Mouse (Mus musculus) embryonic facial prominence, embryonic 15.5 days (tissue): ENCODE measurements around the gene Grm4. TPM values are rescaled to one million over a fixed set of nuclear protein-coding genes. Genes with fewer than 3 reads are reported as not detected.

Experiments used
- ATAC-seq: fragments of 200-750 bp; cut with Nextera tagmentation; 2 replicates; pipeline ENCODE4 v1.8.0; 2017; ENCODE audit warnings: low read depth, moderate TSS enrichment; ENCODE audit not compliant: insufficient number of reproducible peaks, low FRiP score, low TSS enrichment
- H3K27ac ChIP-seq: fragments of 300-500 bp; sonication (generic); replicated peaks from 2 replicates; pipeline ENCODE4 v1.5.1; 2015; ENCODE audit warnings: mild to moderate bottlenecking, inconsistent platforms
- H3K27me3 ChIP-seq: fragments of 300-500 bp; sonication (generic); 2 replicates; pipeline ENCODE4 v1.6.1; 2015; ENCODE audit warnings: inconsistent platforms
- H3K36me3 ChIP-seq: fragments of 300-500 bp; sonication (generic); 2 replicates; pipeline ENCODE4 v1.6.1; 2015; ENCODE audit warnings: mild to moderate bottlenecking, inconsistent platforms
- H3K4me1 ChIP-seq: fragments of 300-500 bp; sonication (generic); 2 replicates; pipeline ENCODE4 v1.6.1; 2015; ENCODE audit warnings: inconsistent platforms
- H3K4me2 ChIP-seq: fragments of 300-500 bp; sonication (generic); replicated peaks from 2 replicates; pipeline ENCODE4 v1.6.1; 2015; ENCODE audit warnings: mild to moderate bottlenecking, inconsistent platforms
- H3K4me3 ChIP-seq: fragments of 300-500 bp; sonication (generic); replicated peaks from 2 replicates; pipeline ENCODE4 v1.5.1; 2015; ENCODE audit warnings: mild to moderate bottlenecking, inconsistent platforms
- H3K9ac ChIP-seq: fragments of 300-500 bp; sonication (generic); 2 replicates; pipeline ENCODE4 v1.6.1; 2015; ENCODE audit warnings: inconsistent platforms
- H3K9me3 ChIP-seq: fragments of 300-500 bp; sonication (generic); replicated peaks from 2 replicates; pipeline ENCODE4 v1.6.1; 2016; ENCODE audit warnings: inconsistent platforms
- WGBS: fragments of 180-500 bp; shearing (Covaris S2); methylation state at CpG from one replicate; pipeline ENCODE4 v1.1.7; 2015; 5-methylcytosine and 5-hydroxymethylcytosine counted together
- polyA plus RNA-seq: library from polyadenylated mRNA; unstranded; fragments of >200 nt; fragmentation: Nextera tagmentation; extraction: Ambion mirVana; gene quantifications from 2 replicates; pipeline ENCODE4 v1.2.1, GENCODE M21; 2015

The Grm4 gene
- polyA plus RNA-seq, 1 experiment from 2014 or later = 0.85 TPM

GRCm38 (mm10) chr17:27409006-27409405 is 112.2 kb downstream of the Grm4 start:
- no peak for ATAC-seq
- H3K9me3 ChIP-seq = no peaks in the 10 kb centered on the region
- no peak overlapping the region for H3K4me2 ChIP-seq
- H3K4me3 ChIP-seq = no peak overlapping the region
- H3K27me3 ChIP-seq = no peaks in the 10 kb centered on the region
- H3K36me3 ChIP-seq = no peaks in the 10 kb centered on the region
- no peak overlapping the region for H3K9ac ChIP-seq
- no peak overlapping the region for H3K27ac ChIP-seq
- peaks cover 8% of the 10 kb centered on the region; the same call in 1 of the 2 replicates for H3K4me1 ChIP-seq
- 78% methylated on average over 5 of the region's 5 CpGs for WGBS

- no peak for ATAC-seq
- no peak overlapping the region for H3K4me3 ChIP-seq
- H3K9me3 ChIP-seq = no peaks in the 10 kb centered on the region
- WGBS = 68% methylated on average over 5 of the region's 5 CpGs
- H3K4me2 ChIP-seq = no peak overlapping the region
- H3K9ac ChIP-seq = no peak overlapping the region
- H3K27me3 ChIP-seq = no peaks in the 10 kb centered on the region
- H3K4me1 ChIP-seq = peaks cover 8% of the 10 kb centered on the region; the same call in 1 of the 2 replicates
- no peaks in the 10 kb centered on the region for H3K36me3 ChIP-seq
- no peak overlapping the region for H3K27ac ChIP-seq
Observed at GRCm38 (mm10) chr17:27408531-27408930, 112.7 kb downstream of the Grm4 start.

DNA sequence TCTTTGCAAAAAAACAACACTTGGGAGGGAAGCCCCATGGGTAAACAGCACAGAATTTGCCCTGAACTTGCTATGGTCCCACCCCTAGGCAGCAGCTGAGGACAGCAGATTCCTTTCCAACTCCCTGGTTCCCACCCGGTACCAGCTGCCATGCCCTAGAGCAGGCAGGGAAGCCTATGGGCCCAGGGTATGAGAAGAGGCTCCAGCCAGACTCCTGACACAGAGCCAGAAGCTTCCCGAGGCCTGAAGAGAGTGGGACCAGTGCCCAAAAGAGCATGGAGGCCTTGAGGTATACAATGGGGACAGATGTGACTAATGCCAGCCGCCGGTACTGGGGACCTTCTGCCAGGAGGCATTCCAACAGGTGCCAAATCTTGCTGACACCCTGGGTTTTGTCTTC is 114.2 kb downstream of the Grm4 start:
- Histone ChIP-seq H3K27ac (no peak overlapping the region), H3K4me2 (no peak overlapping the region), H3K4me3 (no peak overlapping the region), H3K27me3 (no peaks in the 10 kb centered on the region), H3K36me3 (no peaks in the 10 kb centered on the region), H3K9ac (no peak overlapping the region), H3K9me3 (no peaks in the 10 kb centered on the region), H3K4me1 (peaks cover 8% of the 10 kb centered on the region; the same call in 1 of the 2 replicates)
- WGBS = 57% methylated on average over 4 of the region's 4 CpGs
- ATAC-seq = peak; percentile 60; the same call in 1 of the 2 replicates

DNA sequence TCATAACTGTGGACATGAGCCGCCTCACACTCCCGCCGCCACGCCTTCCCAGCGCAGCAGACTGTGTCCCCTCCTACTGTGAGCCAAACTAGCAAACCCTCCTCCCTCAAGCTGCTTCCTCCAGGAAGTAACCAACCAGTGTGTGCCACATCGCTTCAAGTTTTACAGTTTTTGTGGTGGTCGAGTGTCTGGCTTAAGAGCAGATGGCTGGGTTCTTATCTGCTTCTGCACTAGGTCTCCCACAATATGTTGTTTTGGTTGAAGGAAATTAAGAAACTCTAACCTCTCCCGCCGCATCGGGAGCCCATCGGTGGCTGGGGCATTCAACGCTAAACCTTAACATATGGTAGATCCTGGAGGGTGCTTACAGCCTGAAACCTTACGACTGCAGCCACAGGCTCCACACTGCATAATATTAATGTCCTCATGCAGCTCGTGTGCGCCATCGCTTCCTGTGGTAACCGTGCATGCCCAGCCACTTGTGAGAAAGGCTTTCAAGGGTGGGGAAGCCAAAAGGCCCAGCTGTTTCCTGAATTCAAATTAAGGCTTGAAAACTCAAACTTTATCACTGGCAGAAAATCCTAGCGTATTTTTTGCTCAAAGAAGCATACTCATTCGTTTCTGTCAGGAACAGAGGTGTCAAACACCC is 115.7 kb downstream of the Grm4 start:
- Histone ChIP-seq H3K9me3 (no peaks in the 10 kb centered on the region), H3K4me3 (no peak overlapping the region), H3K27ac (no peak overlapping the region), H3K4me1 (peaks cover 12% of the 10 kb centered on the region; the same call in 1 of the 2 replicates), H3K4me2 (no peak overlapping the region), H3K27me3 (no peaks in the 10 kb centered on the region), H3K36me3 (no peaks in the 10 kb centered on the region), H3K9ac (no peak overlapping the region)
- WGBS = 81% methylated on average over 19 of the region's 19 CpGs
- ATAC-seq = no peak

DNA sequence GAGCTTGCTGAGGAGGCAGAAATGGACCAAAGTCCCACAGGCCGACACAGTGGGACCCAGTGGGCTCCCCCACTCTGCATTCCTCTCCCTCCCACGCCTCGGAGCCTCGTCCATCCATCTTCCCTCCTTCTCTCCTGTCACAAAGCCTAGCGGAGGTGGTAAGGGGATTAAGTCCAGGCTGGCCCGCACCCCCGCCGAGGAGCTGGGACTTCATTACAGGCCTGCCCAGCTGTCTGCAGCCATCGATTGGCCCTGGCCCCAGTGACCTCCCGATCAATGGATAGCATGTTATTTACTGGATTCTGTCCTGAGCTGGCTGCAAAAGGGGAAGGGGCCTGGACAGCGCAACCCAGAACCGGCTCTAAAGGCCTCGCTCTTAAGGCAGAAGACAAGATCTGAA is 120.0 kb downstream of the Grm4 start:
- WGBS = 24% methylated on average over 13 of the region's 13 CpGs

DNA sequence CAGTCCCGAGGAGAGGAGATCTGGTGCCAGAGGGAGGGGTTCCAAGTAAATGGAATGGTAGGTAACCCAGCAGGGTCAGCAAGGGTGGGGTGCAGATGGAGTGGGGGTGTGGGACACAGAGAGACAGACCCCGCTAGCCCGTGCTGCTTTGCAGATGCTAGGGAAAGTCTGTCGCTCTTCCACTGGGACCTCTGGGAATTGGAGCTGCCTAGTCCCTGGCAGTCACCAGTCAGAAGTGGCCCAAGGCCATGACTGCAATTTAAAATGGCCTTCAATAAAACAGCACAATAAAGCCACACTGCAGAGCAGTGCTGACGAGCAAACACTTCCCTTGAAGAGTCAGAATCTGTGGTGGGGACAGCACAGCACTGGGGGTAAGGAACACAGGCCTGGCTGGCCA is 127.3 kb downstream of the Grm4 start:
- no peaks in the 10 kb centered on the region for H3K36me3 ChIP-seq
- no peak overlapping the region for H3K9ac ChIP-seq
- no peaks in the 10 kb centered on the region for H3K9me3 ChIP-seq
- H3K4me2 ChIP-seq = no peak overlapping the region
- H3K27ac ChIP-seq = no peak overlapping the region
- no peaks in the 10 kb centered on the region for H3K27me3 ChIP-seq
- H3K4me3 ChIP-seq = no peak overlapping the region
- peaks cover 18% of the 10 kb centered on the region for H3K4me1 ChIP-seq
- no peak for ATAC-seq
- WGBS = 80% methylated on average over 5 of the region's 5 CpGs

More for the DNA sequence above, 120.0 kb downstream of the Grm4 start:
- ATAC-seq = no peak
- Histone ChIP-seq H3K36me3 (no peaks in the 10 kb centered on the region), H3K27me3 (no peaks in the 10 kb centered on the region), H3K4me3 (no peak overlapping the region), H3K9me3 (no peaks in the 10 kb centered on the region), H3K9ac (no peak overlapping the region), H3K4me1 (peaks cover 4% of the 10 kb centered on the region; the same call in 1 of the 2 replicates), H3K27ac (no peak overlapping the region), H3K4me2 (no peak overlapping the region)

GRCm38 (mm10) chr17:27393432-27393831 is 127.8 kb downstream of the Grm4 start:
- Histone ChIP-seq H3K4me1 (peaks cover 21% of the 10 kb centered on the region), H3K4me3 (no peak overlapping the region), H3K36me3 (no peaks in the 10 kb centered on the region), H3K9ac (no peak overlapping the region), H3K4me2 (no peak overlapping the region), H3K27ac (no peak overlapping the region), H3K27me3 (no peaks in the 10 kb centered on the region), H3K9me3 (no peaks in the 10 kb centered on the region)
- no peak for ATAC-seq
- WGBS = 85% methylated on average over 4 of the region's 4 CpGs

- H3K27me3 ChIP-seq = no peaks in the 10 kb centered on the region
- H3K4me2 ChIP-seq = no peak overlapping the region
- H3K27ac ChIP-seq = no peak overlapping the region
- no peak overlapping the region for H3K4me3 ChIP-seq
- H3K36me3 ChIP-seq = no peaks in the 10 kb centered on the region
- H3K9ac ChIP-seq = no peak overlapping the region
- H3K9me3 ChIP-seq = no peaks in the 10 kb centered on the region
- WGBS = 22% methylated on average over 8 of the region's 8 CpGs
- peaks cover 21% of the 10 kb centered on the region for H3K4me1 ChIP-seq
- no peak for ATAC-seq
Observed at GRCm38 (mm10) chr17:27392918-27393317, 128.3 kb downstream of the Grm4 start.

DNA sequence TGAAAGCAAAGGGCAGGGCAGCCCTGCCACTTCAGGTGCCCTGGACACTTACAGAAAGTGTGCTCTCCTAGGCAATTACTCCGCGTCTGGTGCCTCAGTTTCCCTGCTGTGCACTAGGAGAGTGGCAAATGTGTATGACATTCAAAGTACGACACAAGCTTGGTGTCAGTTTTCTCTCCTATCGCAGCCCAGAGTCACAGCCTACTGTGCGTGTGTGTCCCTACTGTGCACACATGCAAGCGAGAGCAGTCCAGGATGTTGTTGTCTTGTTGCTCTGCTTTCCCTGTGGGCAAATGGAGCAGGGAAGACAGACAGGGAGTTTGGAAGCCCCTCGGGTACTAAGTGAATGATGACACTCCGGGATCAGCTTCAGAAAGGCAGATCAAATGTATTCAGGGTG is 131.2 kb downstream of the Grm4 start:
- ATAC-seq = no peak
- Histone ChIP-seq H3K4me2 (no peak overlapping the region), H3K9ac (no peak overlapping the region), H3K36me3 (no peaks in the 10 kb centered on the region), H3K4me1 (peaks cover 37% of the 10 kb centered on the region), H3K27me3 (no peaks in the 10 kb centered on the region), H3K27ac (no peak overlapping the region; the same call in 1 of the 2 replicates), H3K4me3 (no peak overlapping the region), H3K9me3 (no peaks in the 10 kb centered on the region)
- WGBS = 78% methylated on average over 8 of the region's 8 CpGs

- peaks cover 38% of the 10 kb centered on the region for H3K4me1 ChIP-seq
- no peaks in the 10 kb centered on the region for H3K27me3 ChIP-seq
- no peak overlapping the region for H3K4me3 ChIP-seq
- WGBS = 42% methylated on average over 13 of the region's 13 CpGs
- no peaks in the 10 kb centered on the region for H3K9me3 ChIP-seq
- no peak overlapping the region; the same call in 1 of the 2 replicates for H3K27ac ChIP-seq
- H3K36me3 ChIP-seq = no peaks in the 10 kb centered on the region
- ATAC-seq = no peak
- no peak overlapping the region for H3K4me2 ChIP-seq
- no peak overlapping the region for H3K9ac ChIP-seq
Observed at GRCm38 (mm10) chr17:27389221-27390000, 131.8 kb downstream of the Grm4 start.

- no peak overlapping the region for H3K9ac ChIP-seq
- H3K27ac ChIP-seq = no peak overlapping the region
- H3K36me3 ChIP-seq = no peaks in the 10 kb centered on the region
- no peak overlapping the region for H3K4me2 ChIP-seq
- peaks cover 31% of the 10 kb centered on the region for H3K4me1 ChIP-seq
- WGBS = 45% methylated on average over 1 of the region's 1 CpGs
- ATAC-seq = 0 out of 2 replicates have a peak, but pooled peaks have one; percentile 16
- H3K27me3 ChIP-seq = peaks cover 2% of the 10 kb centered on the region; the same call in 1 of the 2 replicates
- no peak overlapping the region for H3K4me3 ChIP-seq
- no peaks in the 10 kb centered on the region for H3K9me3 ChIP-seq
Observed at GRCm38 (mm10) chr17:27386438-27386837, 134.8 kb downstream of the Grm4 start.
